In the genomic region with DNA sequence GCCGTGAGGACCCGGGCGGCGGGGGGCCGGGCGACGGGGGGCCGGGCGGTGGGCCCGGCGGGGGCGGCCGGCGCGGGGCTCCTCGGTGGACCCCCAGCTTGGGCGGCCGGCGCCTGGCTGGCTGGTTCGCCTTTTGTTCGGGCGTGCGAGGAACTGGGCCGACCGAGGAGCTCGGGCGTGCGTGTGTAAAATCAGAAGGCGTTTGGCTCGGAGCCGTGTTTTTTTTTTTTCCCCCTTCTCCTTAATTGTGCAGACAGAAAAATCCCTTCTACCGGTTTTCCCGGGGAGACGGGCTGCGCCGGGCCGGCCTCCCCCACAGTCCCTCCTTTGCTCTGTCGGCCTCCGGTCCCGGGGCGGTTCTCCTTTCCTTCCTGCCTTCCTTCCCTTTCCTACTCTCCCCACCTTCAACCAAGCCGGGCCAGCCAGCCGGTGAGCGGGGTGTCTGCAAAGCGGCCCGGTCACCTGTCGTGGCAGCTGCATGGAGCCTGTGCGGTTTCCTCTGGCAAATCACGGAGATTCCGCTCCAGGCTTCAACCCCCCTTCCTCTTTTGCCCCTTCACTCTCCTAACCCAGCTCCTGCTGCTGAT, we compare ENCODE assay signal across 8 mouse cellular contexts. TPM values are rescaled to one million over a fixed set of nuclear protein-coding genes. Genes with fewer than 3 reads are reported as not detected.
DNase-seq lines count a peak whose midpoint lies in the region; ATAC-seq and TF ChIP-seq lines count a peak whose summit lies in the region.

No protein-coding gene starts in this region.

- under 1% methylated on average over 40 of the region's 50 CpGs for WGBS in kidney, adult 2 months
- under 1% methylated on average over 27 of the region's 50 CpGs for WGBS in midbrain, postnatal 0 days

- no peaks in the 10 kb centered on the region for H3K27me3 ChIP-seq in kidney, adult 2 months (replicated peaks; ENCODE audit: control insufficient read depth, insufficient read depth, low read length)
- H3K27me3 ChIP-seq in midbrain, postnatal 0 days (ENCODE audit: insufficient read depth, low read length) = 0 out of 2 replicates have a peak, but pooled peaks cover 4% of the 10 kb centered on the region
- no peaks in the 10 kb centered on the region; the same call in 1 of the 2 replicates for H3K27me3 ChIP-seq in splenic B cell, adult 2 months (ENCODE audit: control insufficient read depth, insufficient read depth, low read length, poor library complexity, severe bottlenecking)

- H3K9ac ChIP-seq in midbrain, postnatal 0 days (replicated peaks; ENCODE audit: low read length, poor library complexity, severe bottlenecking) = peak overlapping the region; percentile 98

- H3K36me3 ChIP-seq in kidney, adult 2 months (ENCODE audit: control insufficient read depth, insufficient read depth, low read length) = no peaks in the 10 kb centered on the region; the same call in 1 of the 2 replicates
- no peaks in the 10 kb centered on the region for H3K36me3 ChIP-seq in midbrain, postnatal 0 days (ENCODE audit: insufficient read depth, low read length)
- H3K36me3 ChIP-seq in splenic B cell, adult 2 months (ENCODE audit: control insufficient read depth, insufficient read depth, low read length, poor library complexity, severe bottlenecking) = no peaks in the 10 kb centered on the region

- no peak for TF ChIP-seq CTCF in kidney, adult 2 months (conservative IDR thresholded peaks at IDR 0.05; ENCODE audit: insufficient read depth, insufficient read length, low read depth, low read length)
- no peak for TF ChIP-seq CTCF in midbrain, postnatal 0 days (IDR thresholded peaks at IDR 0.05)

- peak overlapping the region; percentile 76 for H3K4me2 ChIP-seq in midbrain, postnatal 0 days (ENCODE audit: low read depth, low read length, poor library complexity, severe bottlenecking)

- no peak for TF ChIP-seq POLR2A in kidney, adult 2 months (IDR thresholded peaks at IDR 0.05; ENCODE audit: low read depth, low read length)

- no peaks in the 10 kb centered on the region for H3K9me3 ChIP-seq in midbrain, postnatal 0 days (ENCODE audit: low read length)

- H3K4me3 ChIP-seq in kidney, adult 2 months (ENCODE audit: insufficient read depth, low read depth, low read length) = peak overlapping the region; percentile 71
- H3K4me3 ChIP-seq in midbrain, postnatal 0 days (ENCODE audit: low read depth, low read length) = peak overlapping the region; percentile 84

- H3K4me1 ChIP-seq in kidney, adult 2 months (ENCODE audit: control insufficient read depth, insufficient read depth, low read length) = peaks cover 5% of the 10 kb centered on the region; the same call in 1 of the 2 replicates
- H3K4me1 ChIP-seq in midbrain, postnatal 0 days (ENCODE audit: insufficient read depth, low read length) = 0 out of 2 replicates have a peak, but pooled peaks cover 4% of the 10 kb centered on the region

- DNase-seq in 3134 (ENCODE audit: extremely low read depth, insufficient read length, low spot score) (peak; percentile 68), liver (peak; percentile 52)
- peak; percentile 65 for DNase-seq in adrenal gland, postnatal 10 days
- peak; percentile 66 for DNase-seq in embryo, embryonic 9.5 days (ENCODE audit: extremely low spot score)
- DNase-seq in heart, adult 18-20 months = peak; percentile 64 to 73
- DNase-seq in kidney, adult 2 months = peak; percentile 63
- peak; percentile 79 for DNase-seq in midbrain, postnatal 0 days (ENCODE audit: low spot score)
- peak; percentile 49 for DNase-seq in splenic B cell, adult 2 months (ENCODE audit: low read depth, low spot score)

- ATAC-seq in midbrain, postnatal 0 days (ENCODE audit: low FRiP score) = no peak; the same call in 1 of the 2 replicates

- peak overlapping the region; percentile 73 for H3K27ac ChIP-seq in kidney, adult 2 months (ENCODE audit: insufficient read depth, low read depth, low read length)
- peak overlapping the region; percentile 99 for H3K27ac ChIP-seq in midbrain, postnatal 0 days (ENCODE audit: low read depth, low read length)

RNA-seq across cellular contexts. Expression of gene Tulp4, which starts 0.9 kb away (rescaled TPM):
- total RNA-seq in adrenal gland, postnatal 10 days (2021) = 10 to 100 TPM; 66.8 to 82.4 TPM
- 10 to 100 TPM; 97.1 to 99.3 TPM for total RNA-seq in heart, adult 18-20 months (2021)
- 42.5 and 48.0 TPM in 2 replicates for polyA plus RNA-seq in kidney, adult 2 months (2012; rRNA removed)
- 268 and 400 TPM in 2 replicates for total RNA-seq in midbrain, postnatal 0 days (2014; rRNA removed)
- 74.3 and 87.9 TPM in 2 replicates for polyA plus RNA-seq in midbrain, postnatal 0 days (2015; fragmentation: Nextera tagmentation; extraction: Ambion mirVana)

RNA-seq across cellular contexts. Expression of gene Gtf2h5, which starts 27.5 kb away (rescaled TPM):
- total RNA-seq in adrenal gland, postnatal 10 days (2021) = 10 to 100 TPM; 90.9 to 96.9 TPM
- total RNA-seq in heart, adult 18-20 months (2021) = 10 to 100 TPM; 60.4 to 66.8 TPM
- 25.4 and 39.5 TPM in 2 replicates for polyA plus RNA-seq in kidney, adult 2 months (2012; rRNA removed)
- total RNA-seq in midbrain, postnatal 0 days (2014; rRNA removed) = 48.7 and 68.7 TPM in 2 replicates
- 236 and 243 TPM in 2 replicates for polyA plus RNA-seq in midbrain, postnatal 0 days (2015; fragmentation: Nextera tagmentation; extraction: Ambion mirVana)

RNA-seq across cellular contexts. Expression of gene Serac1, which starts 27.6 kb away (rescaled TPM):
- 1 to 10 TPM; 5.4 to 8.2 TPM for total RNA-seq in adrenal gland, postnatal 10 days (2021)
- 1 to 10 TPM; 6.4 to 7.5 TPM for total RNA-seq in heart, adult 18-20 months (2021)
- 4.1 and 4.3 TPM in 2 replicates for polyA plus RNA-seq in kidney, adult 2 months (2012; rRNA removed)
- 14.3 and 22.3 TPM in 2 replicates for total RNA-seq in midbrain, postnatal 0 days (2014; rRNA removed)
- 6.7 and 6.8 TPM in 2 replicates for polyA plus RNA-seq in midbrain, postnatal 0 days (2015; fragmentation: Nextera tagmentation; extraction: Ambion mirVana)
